Mouse (Mus musculus): ENCODE measurements at regions not wholly inside any gene's neighbourhood (a gene's known extent, or its start where the extent isn't known, plus 50 kb on each side); places are given as distances from the start of the nearest gene placed in this dataset.

DNA sequence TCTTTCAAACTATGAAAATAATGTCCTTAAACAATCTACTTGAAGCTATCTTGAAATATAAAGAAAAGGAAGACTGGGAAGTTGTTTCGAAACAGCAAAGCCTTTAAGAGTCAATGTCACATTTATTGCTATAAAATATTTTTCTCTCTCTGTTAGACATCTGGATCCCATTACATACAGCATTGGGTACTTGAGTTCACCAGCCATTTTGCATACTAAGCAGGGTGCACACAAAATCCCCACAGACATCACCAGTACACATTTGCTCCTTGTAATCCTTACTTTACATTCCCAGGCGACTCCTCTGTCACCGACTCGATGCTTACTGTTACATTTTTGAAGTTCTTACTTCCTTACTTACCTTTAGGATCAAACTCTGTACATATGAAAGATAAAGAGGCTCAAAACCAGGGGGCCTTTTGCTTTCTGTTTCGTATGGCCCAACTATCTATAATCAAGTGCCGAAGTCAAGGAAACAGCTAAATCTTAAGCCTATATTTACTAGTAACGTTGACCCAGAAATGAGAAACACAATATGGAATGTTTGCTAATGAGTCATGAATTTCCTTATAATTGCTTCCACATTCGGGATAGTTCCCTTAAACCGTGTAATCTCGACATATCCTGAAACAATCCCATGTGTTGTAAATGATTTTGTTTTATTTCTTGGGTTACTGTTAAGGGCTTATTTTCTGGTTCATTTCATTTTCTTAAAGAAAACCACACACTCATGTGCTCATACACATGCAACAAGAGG lies 49.8 kb upstream of the Nr2f2 start:
- 80% methylated on average over 10 of the region's 10 CpGs for WGBS (ENCODE audit: insufficient replicate concordance)
- no peak for ATAC-seq (replicated peaks; ENCODE audit: insufficient number of reproducible peaks, low FRiP score, low TSS enrichment)
- Histone ChIP-seq H3K4me1 (ENCODE audit: control insufficient read depth, insufficient read depth, low read length) (no peaks in the 10 kb centered on the region), H3K4me3 (ENCODE audit: low read depth, low read length) (no peak overlapping the region), H3K9ac (ENCODE audit: low read depth, low read length) (no peak overlapping the region), H3K27ac (ENCODE audit: low read depth, low read length) (no peak overlapping the region), H3K36me3 (ENCODE audit: control insufficient read depth, insufficient read depth, low read length) (no peaks in the 10 kb centered on the region), H3K27me3 (ENCODE audit: control insufficient read depth, insufficient read depth, low read length) (no peaks in the 10 kb centered on the region), H3K9me3 (replicated peaks; ENCODE audit: control insufficient read depth, low read length) (no peaks in the 10 kb centered on the region), H3K4me2 (no peak overlapping the region)

Data from heart, embryonic 11.5 days (tissue).